ENCODE assay signal across 8 mouse cellular contexts in genomic region chr8:106137218-106137905, GRCm38 (mm10). TPM values are rescaled to one million over a fixed set of nuclear protein-coding genes. Genes with fewer than 3 reads are reported as not detected.
A peak's percentile ranks its signal among the peaks of the same experiment; 100 is the strongest.
DNase-seq lines count a peak whose midpoint lies in the region; ATAC-seq and TF ChIP-seq lines count a peak whose summit lies in the region.

No protein-coding gene starts in this region.

- TF ChIP-seq CTCF in cortical plate, adult 2 months (IDR thresholded peaks at IDR 0.05; ENCODE audit: extremely low read depth, insufficient read depth, low read length), result no peak

- peaks cover 39% of the 10 kb centered on the region for H3K27me3 ChIP-seq in heart, embryonic 11.5 days (ENCODE audit: control insufficient read depth, insufficient read depth, low read length)
- peaks cover 67% of the 10 kb centered on the region for H3K27me3 ChIP-seq in hindbrain, embryonic 15.5 days

- peaks cover 15% of the 10 kb centered on the region for H3K4me1 ChIP-seq in heart, embryonic 11.5 days (ENCODE audit: control insufficient read depth, insufficient read depth, low read length)
- H3K4me1 ChIP-seq in cortical plate, adult 2 months (ENCODE audit: control insufficient read depth, insufficient read depth, low read length), result no peaks in the 10 kb centered on the region
- peaks cover 25% of the 10 kb centered on the region for H3K4me1 ChIP-seq in hindbrain, embryonic 15.5 days (replicated peaks)

- ATAC-seq in heart, embryonic 11.5 days (replicated peaks; ENCODE audit: insufficient number of reproducible peaks, low FRiP score, low TSS enrichment), result no peak
- no peak; the same call in 1 of the 2 replicates for ATAC-seq in hindbrain, embryonic 15.5 days (ENCODE audit: low FRiP score, low read depth)

- no peaks in the 10 kb centered on the region for H3K36me3 ChIP-seq in heart, embryonic 11.5 days (ENCODE audit: control insufficient read depth, insufficient read depth, low read length)
- H3K36me3 ChIP-seq in hindbrain, embryonic 15.5 days, result no peaks in the 10 kb centered on the region

- H3K9me3 ChIP-seq in heart, embryonic 11.5 days (replicated peaks; ENCODE audit: control insufficient read depth, low read length), result no peaks in the 10 kb centered on the region
- H3K9me3 ChIP-seq in hindbrain, embryonic 15.5 days, result no peaks in the 10 kb centered on the region

- TF ChIP-seq POLR2A in cortical plate, adult 2 months (IDR thresholded peaks at IDR 0.05; ENCODE audit: extremely low read depth, insufficient read depth, low read length), result no peak

- 0 out of 2 replicates have a peak overlapping the region, but pooled peaks have one; percentile 35 for H3K27ac ChIP-seq in heart, embryonic 11.5 days (ENCODE audit: low read depth, low read length)
- H3K27ac ChIP-seq in cortical plate, adult 2 months (ENCODE audit: insufficient read depth, low read length), result no peak overlapping the region
- no peak overlapping the region for H3K27ac ChIP-seq in hindbrain, embryonic 15.5 days (replicated peaks)

- H3K9ac ChIP-seq in heart, embryonic 11.5 days (ENCODE audit: low read depth, low read length), result peak overlapping the region; percentile 65
- peak overlapping the region; percentile 40 for H3K9ac ChIP-seq in hindbrain, embryonic 15.5 days

- H3K4me3 ChIP-seq in heart, embryonic 11.5 days (ENCODE audit: low read depth, low read length), result peak overlapping the region; percentile 53
- H3K4me3 ChIP-seq in cortical plate, adult 2 months (ENCODE audit: insufficient read depth, low read length), result peak overlapping the region; percentile 40; the same call in 1 of the 2 replicates
- H3K4me3 ChIP-seq in hindbrain, embryonic 15.5 days, result peak overlapping the region; percentile 46

- WGBS in heart, embryonic 11.5 days (ENCODE audit: insufficient replicate concordance), result 4% methylated on average over 22 of the region's 22 CpGs
- WGBS in hindbrain, embryonic 15.5 days, result 5% methylated on average over 22 of the region's 22 CpGs

- peak overlapping the region; percentile 99 for H3K4me2 ChIP-seq in heart, embryonic 11.5 days
- H3K4me2 ChIP-seq in hindbrain, embryonic 15.5 days, result peak overlapping the region; percentile 73

- DNase-seq in heart, adult 18-20 months, result no peak
- DNase-seq in lung, postnatal 14 days, result peak; percentile 43
- DNase-seq in adrenal gland, adult 18-20 months (ENCODE audit: low spot score in 2 of 2), result no peak
- DNase-seq in frontal cortex, postnatal 10 days (ENCODE audit: low spot score in 2 of 2), result no peak
- no peak for DNase-seq in thymus, postnatal 25 days

RNA-seq across cellular contexts. Expression of gene Esrp2, which starts 0.6 kb away (rescaled TPM):
- polyA plus RNA-seq in heart, embryonic 11.5 days (2014; fragmentation: Nextera tagmentation; extraction: Ambion mirVana), result 1.3 and 1.4 TPM in 2 replicates
- 1 to 10 TPM in 1 of 2 experiments, under 1 TPM in 1; 0.35 to 1.4 TPM for total RNA-seq in heart, adult 18-20 months (2021)
- 0.06 and 0.13 TPM in 2 replicates for polyA plus RNA-seq in cortical plate, adult 2 months (2012; rRNA removed)
- 0.17 and 0.21 TPM in 2 replicates for polyA plus RNA-seq in hindbrain, embryonic 15.5 days (2015; fragmentation: Nextera tagmentation; extraction: Ambion mirVana)
- 1 to 10 TPM in 1 of 2 experiments, under 1 TPM in 1; 0.61 to 1.5 TPM for total RNA-seq in adrenal gland, adult 18-20 months (2021)

RNA-seq across cellular contexts. Expression of gene Pla2g15, which starts 12.8 kb away (rescaled TPM):
- 3.0 and 7.2 TPM in 2 replicates for polyA plus RNA-seq in heart, embryonic 11.5 days (2014; fragmentation: Nextera tagmentation; extraction: Ambion mirVana)
- 1 to 10 TPM; 6.7 to 7.9 TPM for total RNA-seq in heart, adult 18-20 months (2021)
- 19.6 and 19.9 TPM in 2 replicates for polyA plus RNA-seq in cortical plate, adult 2 months (2012; rRNA removed)
- 23.8 and 24.0 TPM in 2 replicates for polyA plus RNA-seq in hindbrain, embryonic 15.5 days (2015; fragmentation: Nextera tagmentation; extraction: Ambion mirVana)
- total RNA-seq in adrenal gland, adult 18-20 months (2021), result 10 to 100 TPM; 19.8 to 28.8 TPM

RNA-seq across cellular contexts. Expression of gene Slc7a6, which starts 31.3 kb away (rescaled TPM):
- polyA plus RNA-seq in heart, embryonic 11.5 days (2014; fragmentation: Nextera tagmentation; extraction: Ambion mirVana), result 64.5 and 67.4 TPM in 2 replicates
- total RNA-seq in heart, adult 18-20 months (2021), result 10 to 100 TPM in 1 of 2 experiments, 1 to 10 TPM in 1; 8.8 to 11.5 TPM
- 30.4 and 33.3 TPM in 2 replicates for polyA plus RNA-seq in cortical plate, adult 2 months (2012; rRNA removed)
- 57.7 and 61.0 TPM in 2 replicates for polyA plus RNA-seq in hindbrain, embryonic 15.5 days (2015; fragmentation: Nextera tagmentation; extraction: Ambion mirVana)
- 10 to 100 TPM; 21.5 to 28.0 TPM for total RNA-seq in adrenal gland, adult 18-20 months (2021)
